Mouse (Mus musculus) thymus, adult 2 months (tissue): ENCODE results near the gene Slc39a10. TPM values are rescaled to one million over a fixed set of nuclear protein-coding genes. Genes with fewer than 3 reads are reported as not detected.

Experiments used
- DNase-seq: peaks from one replicate; pipeline ENCODE4 v3.0.0; 2021
- H3K27ac ChIP-seq: fragments of 200-500 bp; 2 replicates; pipeline ENCODE4 v1.5.1; 2012; ENCODE audit warnings: low read length, control low read depth; ENCODE audit not compliant: control insufficient read depth, insufficient read depth
- H3K27me3 ChIP-seq: fragments of 200-500 bp; 2 replicates; pipeline ENCODE4 v1.6.1; 2012; ENCODE audit warnings: mild to moderate bottlenecking, low read length, moderate library complexity, mixed read lengths; ENCODE audit not compliant: control insufficient read depth, insufficient read depth
- H3K36me3 ChIP-seq: fragments of 200-500 bp; 2 replicates; pipeline ENCODE4 v1.6.1; 2012; ENCODE audit warnings: mild to moderate bottlenecking, low read length, moderate library complexity; ENCODE audit not compliant: control insufficient read depth, insufficient read depth
- H3K4me1 ChIP-seq: fragments of 200-500 bp; replicated peaks from 2 replicates; pipeline ENCODE4 v1.6.1; 2012; ENCODE audit warnings: low read length; ENCODE audit not compliant: control insufficient read depth, insufficient read depth
- H3K4me3 ChIP-seq: fragments of 200-500 bp; 2 replicates; pipeline ENCODE4 v1.5.1; 2012; ENCODE audit warnings: mild to moderate bottlenecking, low read length, control low read depth, moderate library complexity; ENCODE audit not compliant: control insufficient read depth, insufficient read depth
- CTCF ChIP-seq: fragments of 200-500 bp; IDR thresholded peaks from 2 replicates; pipeline ENCODE4 v1.5.1; 2012; ENCODE audit warnings: mild to moderate bottlenecking, control low read depth, low read length, moderate library complexity, borderline replicate concordance; ENCODE audit not compliant: control insufficient read depth, poor library complexity, insufficient read depth; ENCODE audit errors: extremely low read depth
- POLR2A ChIP-seq: fragments of 200-500 bp; IDR thresholded peaks from 2 replicates; pipeline ENCODE4 v1.6.1; 2012; ENCODE audit warnings: mild to moderate bottlenecking, low read length, control low read depth, moderate library complexity; ENCODE audit not compliant: control insufficient read depth, poor library complexity, insufficient read depth; ENCODE audit errors: extremely low read depth
- whole genome bisulfite sequencing: fragments of 180-500 bp; shearing (Covaris S2); methylation state at CpG from one replicate; pipeline ENCODE4 v1.1.7; 2018; 5-methylcytosine and 5-hydroxymethylcytosine counted together
- polyA plus RNA-seq: library from polyadenylated mRNA; depleted of rRNA; stranded (reverse); fragments of >200 nt; gene quantifications from 2 replicates; pipeline ENCODE4 v1.2.3, GENCODE M21; 2012

The Slc39a10 gene
- polyA plus RNA-seq, 1 experiment = 9.1 TPM

GRCm38 (mm10) chr1:46873770-46874169, 18.9 kb downstream of the Slc39a10 start:
- TF ChIP-seq POLR2A = no peak
- no peak for TF ChIP-seq CTCF
- no peak overlapping the region for H3K4me3 ChIP-seq
- no peak for DNase-seq
- H3K36me3 ChIP-seq = no peaks in the 10 kb centered on the region
- H3K27me3 ChIP-seq = no peaks in the 10 kb centered on the region
- no peak overlapping the region for H3K27ac ChIP-seq
- no peaks in the 10 kb centered on the region for H3K4me1 ChIP-seq
- WGBS = 40% methylated on average over 3 of the region's 3 CpGs

DNA sequence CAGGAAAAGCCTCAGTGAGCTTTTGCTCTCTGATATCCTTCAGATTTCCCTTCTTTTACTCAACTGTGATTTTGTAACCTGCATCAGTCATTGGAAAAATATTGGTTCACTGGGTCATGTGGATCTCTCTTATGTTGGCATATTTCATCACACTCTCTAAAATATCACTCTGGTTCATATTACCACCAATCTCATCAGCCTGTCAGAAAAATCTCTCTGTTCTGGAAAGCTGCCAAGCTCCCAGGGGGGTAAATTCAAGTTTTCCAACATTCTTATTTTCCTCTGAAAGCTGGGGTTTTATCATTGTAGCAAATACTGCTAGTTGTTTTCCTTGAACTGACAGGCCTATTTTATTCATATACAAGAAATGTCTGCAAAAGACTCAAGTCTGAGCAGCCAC, 22.9 kb downstream of the Slc39a10 start:
- DNase-seq = no peak
- H3K4me1 ChIP-seq = no peaks in the 10 kb centered on the region
- no peak overlapping the region for H3K4me3 ChIP-seq
- H3K36me3 ChIP-seq = no peaks in the 10 kb centered on the region
- no peaks in the 10 kb centered on the region for H3K27me3 ChIP-seq
- no peak overlapping the region for H3K27ac ChIP-seq
- TF ChIP-seq CTCF = no peak

DNA sequence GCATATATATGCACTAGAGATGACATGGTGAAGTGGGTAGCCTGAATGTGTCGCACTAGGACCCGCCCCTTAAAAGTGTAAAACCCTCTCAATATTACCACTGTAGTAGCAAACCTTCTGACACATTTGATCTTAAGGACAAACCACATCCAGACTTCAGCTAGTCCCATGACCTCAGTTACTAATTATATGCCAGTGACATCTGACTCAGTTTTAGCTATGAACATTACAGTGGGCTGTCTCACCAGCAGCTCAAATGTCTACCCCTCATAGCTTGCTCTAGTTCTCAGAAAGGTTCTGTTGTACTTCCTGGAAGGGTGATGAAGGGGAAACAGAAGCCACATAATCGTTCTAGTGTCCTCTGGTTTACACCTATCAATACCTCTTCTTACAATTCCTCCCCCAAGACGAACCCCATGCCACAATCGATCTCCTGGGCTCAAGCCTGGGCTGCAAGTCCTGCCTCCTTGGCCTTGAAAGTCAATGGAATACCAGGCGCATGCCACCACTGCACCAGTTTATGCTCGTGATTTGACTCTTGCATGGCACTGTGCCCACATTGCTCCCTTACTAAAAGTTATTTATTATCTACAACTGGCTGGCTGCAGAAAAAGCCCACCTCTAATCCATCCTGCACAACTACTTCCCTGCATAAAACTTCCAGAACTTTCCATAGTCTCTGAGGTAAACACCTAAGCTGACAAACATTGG, 28.3 kb downstream of the Slc39a10 start:
- H3K4me3 ChIP-seq = no peak overlapping the region
- H3K27ac ChIP-seq = no peak overlapping the region
- 75% methylated on average over 7 of the region's 7 CpGs for WGBS
- no peaks in the 10 kb centered on the region for H3K27me3 ChIP-seq
- H3K4me1 ChIP-seq = no peaks in the 10 kb centered on the region
- no peak for TF ChIP-seq CTCF
- no peak for TF ChIP-seq POLR2A
- DNase-seq = no peak
- no peaks in the 10 kb centered on the region for H3K36me3 ChIP-seq

- no peak overlapping the region for H3K4me3 ChIP-seq
- no peak overlapping the region for H3K27ac ChIP-seq
- TF ChIP-seq POLR2A (no peak), CTCF (no peak)
- no peak for DNase-seq
- no peaks in the 10 kb centered on the region for H3K4me1 ChIP-seq
- no peaks in the 10 kb centered on the region for H3K36me3 ChIP-seq
- 95% methylated on average over 2 of the region's 2 CpGs for WGBS
- H3K27me3 ChIP-seq = no peaks in the 10 kb centered on the region
Measured at GRCm38 (mm10) chr1:46863434-46863833, 29.2 kb downstream of the Slc39a10 start.

DNA sequence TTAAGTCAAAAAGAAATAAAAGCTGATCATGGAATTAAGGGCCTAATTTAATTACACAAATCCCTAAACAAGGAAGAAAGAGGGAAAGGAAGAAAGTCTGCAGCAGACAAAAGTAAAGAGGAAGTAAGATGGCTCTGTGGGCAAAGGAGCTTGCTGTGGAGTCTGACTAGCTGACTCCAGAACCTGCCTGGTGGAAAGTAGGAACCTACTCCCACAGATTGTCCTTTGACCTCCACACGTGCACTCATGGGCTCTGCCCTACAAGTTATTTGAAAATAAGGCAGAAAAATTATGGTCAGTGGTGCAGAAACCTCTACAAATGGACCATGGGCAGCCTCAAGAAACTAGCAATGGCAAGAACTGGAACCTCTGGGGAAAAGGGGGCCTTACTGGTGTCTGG, 32.6 kb downstream of the Slc39a10 start:
- WGBS = 19% methylated on average over 1 of the region's 1 CpGs
- TF ChIP-seq CTCF (no peak), POLR2A (no peak)
- Histone ChIP-seq H3K27me3 (no peaks in the 10 kb centered on the region), H3K36me3 (no peaks in the 10 kb centered on the region), H3K27ac (no peak overlapping the region), H3K4me1 (no peaks in the 10 kb centered on the region), H3K4me3 (no peak overlapping the region)
- no peak for DNase-seq

- no peak for TF ChIP-seq POLR2A
- no peak for TF ChIP-seq CTCF
- H3K4me3 ChIP-seq = no peak overlapping the region
- H3K4me1 ChIP-seq = no peaks in the 10 kb centered on the region
- 96% methylated on average over 5 of the region's 5 CpGs for WGBS
- no peaks in the 10 kb centered on the region for H3K36me3 ChIP-seq
- H3K27ac ChIP-seq = no peak overlapping the region
- DNase-seq = no peak
- no peaks in the 10 kb centered on the region for H3K27me3 ChIP-seq
Measured at GRCm38 (mm10) chr1:46858579-46858978, 34.1 kb downstream of the Slc39a10 start.

DNA sequence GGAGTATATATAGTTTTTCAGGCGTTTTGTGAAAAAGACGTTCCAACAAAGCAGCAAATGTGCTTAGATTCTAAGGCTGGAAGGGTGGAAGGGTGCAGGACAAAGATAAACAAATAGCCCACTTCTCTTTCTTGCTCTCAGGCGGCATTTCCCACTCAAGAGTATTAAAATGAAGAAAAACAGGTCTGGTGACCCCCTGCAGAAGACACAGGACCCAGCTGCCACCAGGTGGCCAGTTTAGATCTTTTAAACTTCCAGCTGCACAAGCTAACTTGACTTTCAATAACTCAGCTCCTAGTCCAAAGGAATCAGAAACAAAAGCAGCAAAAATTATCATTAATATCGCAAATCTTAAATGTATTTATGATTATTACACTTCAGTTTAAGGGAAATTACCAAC, 36.2 kb downstream of the Slc39a10 start:
- Histone ChIP-seq H3K27ac (no peak overlapping the region), H3K4me1 (no peaks in the 10 kb centered on the region), H3K4me3 (no peak overlapping the region), H3K36me3 (no peaks in the 10 kb centered on the region), H3K27me3 (no peaks in the 10 kb centered on the region)
- no peak for TF ChIP-seq CTCF
- no peak for TF ChIP-seq POLR2A
- no peak for DNase-seq
- 83% methylated on average over 4 of the region's 4 CpGs for WGBS
